Mouse (Mus musculus) left cerebral cortex, adult 11 months (tissue): ENCODE measurements at regions not wholly inside any gene's neighbourhood (a gene's known extent, or its start where the extent isn't known, plus 50 kb on each side); places are given as distances from the start of the nearest gene placed in this dataset.

Source experiments
- DNase-seq: peaks from one replicate; pipeline ENCODE4 v3.0.0; 2022; ENCODE audit warnings: low spot score

GRCm38 (mm10) chr14:58597810-58598209 is 527.5 kb downstream of the Fgf9 start:
- no peak for DNase-seq

GRCm38 (mm10) chr14:58596936-58597335 is 526.6 kb downstream of the Fgf9 start:
- DNase-seq = no peak

- DNase-seq = no peak
Observed at GRCm38 (mm10) chr14:58581806-58582205, 511.5 kb downstream of the Fgf9 start.

- DNase-seq = no peak
Observed at GRCm38 (mm10) chr14:58570021-58570420, 499.7 kb downstream of the Fgf9 start.

GRCm38 (mm10) chr14:58567472-58567871 is 497.1 kb downstream of the Fgf9 start:
- no peak for DNase-seq

- no peak for DNase-seq
Observed at GRCm38 (mm10) chr14:58563082-58563481, 492.7 kb downstream of the Fgf9 start.

- no peak for DNase-seq
Observed at GRCm38 (mm10) chr14:58550785-58551184, 480.4 kb downstream of the Fgf9 start.

GRCm38 (mm10) chr14:58545778-58546177 is 475.4 kb downstream of the Fgf9 start:
- DNase-seq = no peak

GRCm38 (mm10) chr14:58543140-58543767 is 472.9 kb downstream of the Fgf9 start:
- DNase-seq = no peak

GRCm38 (mm10) chr14:58538135-58538534 is 467.8 kb downstream of the Fgf9 start:
- DNase-seq = no peak

- no peak for DNase-seq
Observed at GRCm38 (mm10) chr14:58520976-58521549, 450.7 kb downstream of the Fgf9 start.

- DNase-seq = no peak
Observed at GRCm38 (mm10) chr14:58520384-58520783, 450.0 kb downstream of the Fgf9 start.

- DNase-seq = no peak
Observed at GRCm38 (mm10) chr14:58519086-58519485, 448.7 kb downstream of the Fgf9 start.

- DNase-seq = no peak
Observed at GRCm38 (mm10) chr14:58516543-58516942, 446.2 kb downstream of the Fgf9 start.

GRCm38 (mm10) chr14:58512177-58512576 is 441.8 kb downstream of the Fgf9 start:
- no peak for DNase-seq

GRCm38 (mm10) chr14:58511571-58511985 is 441.2 kb downstream of the Fgf9 start:
- DNase-seq = no peak

- no peak for DNase-seq
Observed at GRCm38 (mm10) chr14:58510790-58511189, 440.4 kb downstream of the Fgf9 start.

- no peak for DNase-seq
Observed at GRCm38 (mm10) chr14:58509106-58509505, 438.8 kb downstream of the Fgf9 start.

- DNase-seq = no peak
Observed at GRCm38 (mm10) chr14:58506490-58506889, 436.1 kb downstream of the Fgf9 start.

- DNase-seq = no peak
Observed at GRCm38 (mm10) chr14:58505841-58506240, 435.5 kb downstream of the Fgf9 start.

GRCm38 (mm10) chr14:58502890-58503289 is 432.5 kb downstream of the Fgf9 start:
- DNase-seq = no peak

GRCm38 (mm10) chr14:58500014-58500413 is 429.7 kb downstream of the Fgf9 start:
- DNase-seq = no peak

GRCm38 (mm10) chr14:58499501-58499900 is 429.2 kb downstream of the Fgf9 start:
- DNase-seq = no peak

GRCm38 (mm10) chr14:58499071-58499470 is 428.7 kb downstream of the Fgf9 start:
- DNase-seq = no peak
